ENCODE assay signal across 7 mouse cellular contexts in the genomic region with DNA sequence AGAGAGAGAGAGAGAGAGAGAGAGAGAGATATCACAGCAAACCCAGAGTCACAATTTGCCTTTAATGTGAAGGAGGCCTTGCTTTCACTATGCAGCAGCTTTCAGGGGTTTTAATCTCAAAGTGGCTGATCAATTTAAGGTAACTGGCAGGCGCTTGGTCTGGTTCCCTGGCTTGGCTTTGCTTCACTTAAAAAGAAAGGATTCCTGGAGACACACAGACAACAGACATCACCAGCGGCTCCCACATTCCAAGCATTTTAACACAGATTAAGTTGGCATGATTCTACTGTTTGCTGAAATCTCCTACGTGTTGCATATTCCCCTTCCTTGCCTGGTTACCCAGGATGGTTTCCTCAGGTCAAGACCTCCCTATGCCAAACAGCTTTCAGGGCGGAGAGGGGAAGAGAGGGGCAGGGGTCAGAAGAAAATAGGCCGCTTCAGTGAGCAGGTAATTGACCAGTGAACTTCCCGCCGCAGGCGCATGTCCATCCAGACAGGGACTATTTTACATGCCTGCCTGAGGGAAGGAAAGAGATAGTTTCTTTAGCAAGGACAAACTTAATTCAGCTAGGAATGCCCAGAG.
A peak's percentile ranks its signal among the peaks of the same experiment; 100 is the strongest.
DNase-seq lines count a peak whose midpoint lies in the region; ATAC-seq and TF ChIP-seq lines count a peak whose summit lies in the region.
"Not testable (repeated sequence)": the region's sequence is repeated elsewhere in the genome, so short reads cannot be mapped to it uniquely, and the experiment has no call there.

No protein-coding gene starts in this region.

- H3K27me3 ChIP-seq in Patski; embryonic facial prominence, embryonic 10.5 days (replicated peaks; ENCODE audit: low read depth, poor library complexity, severe bottlenecking); kidney, embryonic 14.5 days (ENCODE audit: control insufficient read depth, insufficient read depth, low read length): not testable (repeated sequence)

- peak; percentile 88 for ATAC-seq in Patski
- ATAC-seq in kidney, embryonic 14.5 days (ENCODE audit: low FRiP score, low TSS enrichment) = peak; percentile 57; the same call in 1 of the 2 replicates

- H3K4me3 ChIP-seq in embryonic facial prominence, embryonic 10.5 days; kidney, embryonic 14.5 days (ENCODE audit: low read length): not testable (repeated sequence)

- not testable (repeated sequence) for H3K9ac ChIP-seq in kidney, embryonic 14.5 days (ENCODE audit: low read depth, low read length)

- H3K36me3 ChIP-seq in embryonic facial prominence, embryonic 10.5 days (replicated peaks); kidney, embryonic 14.5 days (ENCODE audit: control insufficient read depth, insufficient read depth, low read length): not testable (repeated sequence)

- in situ Hi-C loops in Patski (cut with MboI; ENCODE audit: low pct_unique_long_range_greater_than_20kb) = not testable (repeated sequence)

- peak; percentile 37 for DNase-seq in Patski (ENCODE audit: low read depth, low spot score)
- DNase-seq in embryo, embryonic 10 days (ENCODE audit: low spot score) = peak; percentile 19
- peak; percentile 13 for DNase-seq in embryonic facial prominence, embryonic 10.5 days (ENCODE audit: low spot score)
- DNase-seq in kidney, adult 11 months = peak; percentile 5
- peak; percentile 0 for DNase-seq in lung, postnatal 36 days
- DNase-seq in retina, postnatal 1 day = peak; percentile 3

- H3K27ac ChIP-seq in embryonic facial prominence, embryonic 10.5 days (replicated peaks); kidney, embryonic 14.5 days (ENCODE audit: low read depth, low read length): not testable (repeated sequence)

- CTCF ChIA-PET in Patski (lab: Charles Lee) = not testable (repeated sequence)

- not testable (repeated sequence) for TF ChIP-seq CTCF in Patski (IDR thresholded peaks at IDR 0.05)

- 19% methylated on average over 8 of the region's 8 CpGs for WGBS in embryonic facial prominence, embryonic 10.5 days
- WGBS in kidney, embryonic 14.5 days = 27% methylated on average over 8 of the region's 8 CpGs

- H3K4me2 ChIP-seq in kidney, embryonic 14.5 days (replicated peaks; ENCODE audit: low read depth, low read length) = not testable (repeated sequence)

- not testable (repeated sequence) for H3K9me3 ChIP-seq in embryonic facial prominence, embryonic 10.5 days; kidney, embryonic 14.5 days (ENCODE audit: control insufficient read depth, low read length)

- H3K4me1 ChIP-seq in embryonic facial prominence, embryonic 10.5 days; kidney, embryonic 14.5 days (ENCODE audit: control insufficient read depth, insufficient read depth, low read length): not testable (repeated sequence)

- POLR2A ChIA-PET in Patski (lab: Charles Lee) = interaction anchor here (0.7 kb wide), 1 partner anchor 8 kb away, joined by 3 read pairs; no protein-coding TSS in a partner anchor
